ENCODE assay signal across 11 mouse cellular contexts in the genomic region with DNA sequence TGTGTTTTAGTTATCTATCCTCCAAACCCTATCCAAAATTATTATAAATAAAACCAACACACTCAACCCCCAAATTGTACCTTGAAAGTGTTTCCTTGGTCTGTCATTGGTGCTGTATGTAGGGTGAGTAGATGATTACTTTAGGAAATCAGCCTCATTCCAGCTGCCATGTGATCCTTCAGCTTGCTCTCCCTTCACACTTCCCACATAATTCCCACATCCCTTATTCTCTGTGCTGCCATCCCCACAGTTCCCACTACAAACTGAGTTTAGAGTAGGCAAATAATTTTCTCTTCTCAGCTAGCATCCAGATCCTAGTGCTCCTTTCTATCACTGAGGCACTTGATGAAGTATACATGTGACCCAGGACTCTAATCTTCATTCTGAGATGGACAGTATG.
"Had no signal": no experiment of that assay in that cellular context is flagged by ENCODE, and none has a peak within 500 bp of the region (broad histone marks: within the 10 kb centered on the region; RNA-seq: fewer than 3 reads in every experiment).

No protein-coding gene starts in this region.

- ATAC-seq: liver, postnatal 0 days; lung, postnatal 0 days; midbrain, embryonic 13.5 days; midbrain, embryonic 15.5 days had no signal

- DNase-seq: liver, postnatal 0 days; lung, adult 2 months; lung, postnatal 14 days; lung, postnatal 36 days; right cerebral cortex, postnatal 25 days; thymus, adult 18-20 months; thymus, postnatal 14 days; thymus, postnatal 36 days had no signal
